Mouse (Mus musculus) left cerebral cortex, adult 2 months (tissue): Measurements from ENCODE around the gene 1700014D04Rik. TPM values are rescaled to one million over a fixed set of nuclear protein-coding genes. Genes with fewer than 3 reads are reported as not detected.
"Not testable (repeated sequence)": the region's sequence is repeated elsewhere in the genome, so short reads cannot be mapped to it uniquely, and the experiment has no call there.

Experiments
- DNase-seq, 2 experiments: peaks; one replicate each; pipeline ENCODE4 v3.0.0; 2021 to 2022; ENCODE audit warnings: low spot score in 2 of 2, mixed read lengths in 1 of 2; ENCODE audit errors: extremely low spot score in 1 of 2
- H3K27ac ChIP-seq: fragments of 200-600 bp; 2 replicates; pipeline ENCODE4 v1.8.1; 2022
- H3K4me3 ChIP-seq: fragments of 200-600 bp; 2 replicates; pipeline ENCODE4 v1.8.1; 2022
- CTCF ChIP-seq: fragments of 200-600 bp; IDR thresholded peaks from 2 replicates; pipeline ENCODE4 v1.8.1; 2022; ENCODE audit warnings: antibody characterized with exemption, mild to moderate bottlenecking, moderate library complexity
- intact Hi-C: fragments of 180-260 bp; cut with DNase I; formaldehyde crosslinking; loops from one replicate; pipeline ENCODE4 v1.15.1; 2025
- total RNA-seq, 2 experiments: library from RNA; stranded (reverse); gene quantifications; 2 replicates each; pipeline ENCODE4 v1.2.3; 2021

Gene 1700014D04Rik
- total RNA-seq, 2 experiments from 2014 or later = 1.8 to 2.5 TPM

DNA sequence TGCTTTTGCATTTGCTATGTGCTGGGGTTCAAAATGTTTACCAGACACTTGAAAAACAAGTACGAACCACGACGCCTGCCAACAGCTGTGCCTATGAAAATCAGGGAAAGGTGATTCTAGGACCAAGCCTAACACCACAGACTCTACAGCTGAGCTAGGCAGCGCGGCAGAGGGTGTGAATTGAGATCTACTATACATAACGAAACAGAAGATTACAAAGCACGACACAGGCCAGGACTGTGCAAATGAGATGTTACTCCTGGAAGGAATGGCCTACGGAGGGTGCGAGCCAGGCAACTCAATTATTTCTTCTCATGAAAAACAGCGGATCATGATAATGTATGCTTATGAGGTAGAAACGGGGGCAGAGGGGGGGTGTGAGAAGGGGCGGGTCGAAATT, 22.0 kb upstream of the 1700014D04Rik start:
- no peak for TF ChIP-seq CTCF
- DNase-seq = no peak
- Histone ChIP-seq H3K4me3 (peak overlapping the region; percentile 79), H3K27ac (no peak overlapping the region)
- intact Hi-C loops = no loop called here

- intact Hi-C loops = no loop called here
- no peak for DNase-seq
- Histone ChIP-seq H3K27ac (no peak overlapping the region), H3K4me3 (no peak overlapping the region)
- TF ChIP-seq CTCF = no peak
Measured at GRCm38 (mm10) chr13:59766786-59767515, 20.4 kb upstream of the 1700014D04Rik start.

- no peak overlapping the region for H3K4me3 ChIP-seq
- TF ChIP-seq CTCF = no peak
- DNase-seq = no peak
- no peak overlapping the region for H3K27ac ChIP-seq
- intact Hi-C loops = no loop called here
Measured at GRCm38 (mm10) chr13:59762791-59763190, 16.2 kb upstream of the 1700014D04Rik start.

DNA sequence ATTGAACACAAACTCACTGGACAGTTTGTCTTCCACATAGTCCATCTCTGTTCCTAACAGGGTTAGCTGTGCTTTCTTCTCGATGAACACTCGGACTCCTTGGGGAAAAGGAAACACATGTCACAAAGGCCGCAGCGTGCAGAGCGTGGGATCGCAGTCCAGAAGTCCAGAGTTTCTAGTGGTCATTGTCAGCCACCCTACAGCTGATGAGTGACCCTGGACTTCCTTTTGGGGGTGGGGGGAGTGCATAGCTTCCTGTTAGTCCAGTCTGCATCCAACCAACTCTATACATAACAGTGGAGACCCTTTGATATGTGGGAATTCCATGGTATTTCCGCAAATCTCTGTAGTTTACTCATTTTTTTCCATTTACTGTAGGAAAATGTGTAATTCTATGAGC, 10.4 kb upstream of the 1700014D04Rik start:
- Histone ChIP-seq H3K4me3 (no peak overlapping the region), H3K27ac (no peak overlapping the region)
- DNase-seq = no peak
- intact Hi-C loops = no loop called here
- TF ChIP-seq CTCF = no peak

- intact Hi-C loops = no loop called here
- no peak for DNase-seq
- Histone ChIP-seq H3K27ac (no peak overlapping the region), H3K4me3 (no peak overlapping the region)
- no peak for TF ChIP-seq CTCF
Measured at GRCm38 (mm10) chr13:59750310-59750709, 3.8 kb upstream of the 1700014D04Rik start.

DNA sequence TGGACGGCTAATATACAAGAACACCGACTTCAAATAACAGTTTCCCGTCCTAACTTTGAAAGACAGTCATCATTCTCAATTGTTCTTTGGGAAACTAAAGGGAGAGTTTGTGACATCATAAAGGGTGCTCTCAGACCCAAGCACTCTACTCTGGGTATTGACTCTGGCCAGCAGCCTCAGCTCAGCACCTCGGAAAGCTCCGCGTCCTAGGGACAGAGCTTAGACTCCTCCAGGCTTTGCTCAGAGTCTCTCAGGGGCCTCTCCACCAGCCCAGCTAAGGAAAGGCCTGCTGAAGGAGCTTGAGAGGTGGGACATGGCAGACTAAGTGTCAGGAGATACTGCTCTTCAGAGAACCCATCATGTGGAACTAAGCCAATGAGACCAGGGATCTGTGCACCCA, 388 bp downstream of the 1700014D04Rik start:
- Histone ChIP-seq H3K4me3 (no peak overlapping the region), H3K27ac (0 out of 2 replicates have a peak overlapping the region, but pooled peaks have one; percentile 2)
- intact Hi-C loops = no loop called here
- no peak for DNase-seq
- TF ChIP-seq CTCF = no peak

- TF ChIP-seq CTCF = no peak; the same call in 1 of the 2 replicates
- intact Hi-C loops = loop anchor here (1.0 kb wide), 1 partner anchor 46 kb away; no protein-coding TSS in a partner anchor
- H3K27ac ChIP-seq = peak overlapping the region; percentile 24; the same call in 1 of the 2 replicates
- no peak overlapping the region for H3K4me3 ChIP-seq
- DNase-seq = no peak
Measured at GRCm38 (mm10) chr13:59745462-59745861, 1.1 kb downstream of the 1700014D04Rik start.

- peak; percentile 34 for TF ChIP-seq CTCF
- H3K4me3 ChIP-seq = no peak overlapping the region
- intact Hi-C loops = no loop called here
Measured at GRCm38 (mm10) chr13:59741697-59742096, 4.9 kb downstream of the 1700014D04Rik start.

GRCm38 (mm10) chr13:59741096-59741495, 5.5 kb downstream of the 1700014D04Rik start:
- TF ChIP-seq CTCF = no peak
- intact Hi-C loops = no loop called here
- DNase-seq = no peak
- H3K4me3 ChIP-seq = no peak overlapping the region
- no peak overlapping the region for H3K27ac ChIP-seq

More at GRCm38 (mm10) chr13:59741697-59742096, 4.9 kb downstream of the 1700014D04Rik start:
- no peak for DNase-seq
- no peak overlapping the region for H3K27ac ChIP-seq

GRCm38 (mm10) chr13:59739397-59739796, 7.2 kb downstream of the 1700014D04Rik start:
- intact Hi-C loops = no loop called here
- TF ChIP-seq CTCF = no peak
- no peak for DNase-seq
- no peak overlapping the region for H3K4me3 ChIP-seq
- H3K27ac ChIP-seq = no peak overlapping the region

GRCm38 (mm10) chr13:59738455-59738854, 8.1 kb downstream of the 1700014D04Rik start:
- TF ChIP-seq CTCF = no peak
- intact Hi-C loops = no loop called here
- Histone ChIP-seq H3K27ac (no peak overlapping the region), H3K4me3 (no peak overlapping the region)
- DNase-seq = no peak

DNA sequence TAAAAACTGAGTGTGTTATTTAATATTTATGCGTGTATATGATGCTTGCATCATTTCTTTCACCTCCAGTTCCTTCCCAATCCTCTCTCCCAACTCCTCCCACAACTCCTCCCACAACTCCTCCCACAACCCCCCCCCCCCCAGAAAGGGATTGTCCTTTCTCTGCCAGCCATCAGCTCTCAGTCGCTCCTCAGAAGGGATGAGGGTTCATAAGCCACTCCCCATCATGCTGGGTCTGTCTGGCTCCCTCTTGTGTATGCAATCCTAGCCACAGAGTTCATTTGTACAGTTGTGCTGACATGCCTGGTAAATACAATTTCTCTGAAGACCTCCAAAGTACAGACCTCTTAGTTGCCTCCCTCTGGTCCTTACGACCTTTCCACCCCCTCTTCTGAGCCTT, 11.4 kb downstream of the 1700014D04Rik start:
- Histone ChIP-seq H3K27ac (no peak overlapping the region), H3K4me3 (no peak overlapping the region)
- DNase-seq = no peak
- intact Hi-C loops = no loop called here
- no peak; the same call in 1 of the 2 replicates for TF ChIP-seq CTCF

- intact Hi-C loops, DNase-seq, H3K4me3 ChIP-seq, H3K27ac ChIP-seq: not testable (repeated sequence)
Measured at GRCm38 (mm10) chr13:59734347-59734746, 12.2 kb downstream of the 1700014D04Rik start.
